Mouse (Mus musculus): ENCODE data around the gene Rad51b.
A peak's percentile ranks its signal among the peaks of the same experiment; 100 is the strongest.

The Rad51b gene

DNA sequence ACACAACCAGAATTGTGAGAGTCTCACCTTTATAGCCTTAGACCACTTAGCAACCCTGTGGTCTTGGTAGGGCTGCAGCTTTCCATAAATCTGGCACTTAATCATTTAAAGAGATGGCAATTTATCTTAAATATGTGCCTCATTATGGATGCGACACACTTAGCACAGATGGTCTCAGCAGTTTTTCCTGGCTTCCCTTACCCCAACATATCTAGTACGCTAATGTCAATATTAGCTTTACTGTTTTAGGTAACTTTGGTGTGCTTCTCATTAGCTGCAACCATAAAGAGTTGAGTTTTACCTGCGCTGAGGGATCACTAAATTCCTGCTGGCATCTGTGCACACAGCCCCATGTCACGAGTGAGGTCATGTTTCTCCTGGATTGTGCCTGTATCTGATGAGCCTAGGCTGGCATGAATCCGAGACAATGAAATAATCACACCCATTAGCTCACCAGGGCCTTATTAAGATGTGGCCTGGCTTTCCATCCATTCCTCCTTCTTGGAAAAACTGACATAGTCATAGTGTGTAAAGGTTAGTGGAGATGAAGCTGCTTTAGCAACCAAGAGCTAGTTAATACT is 432.9 kb downstream of the Rad51b start:
- no peak for DNase-seq (ENCODE audit: low read depth, low spot score)

DNA sequence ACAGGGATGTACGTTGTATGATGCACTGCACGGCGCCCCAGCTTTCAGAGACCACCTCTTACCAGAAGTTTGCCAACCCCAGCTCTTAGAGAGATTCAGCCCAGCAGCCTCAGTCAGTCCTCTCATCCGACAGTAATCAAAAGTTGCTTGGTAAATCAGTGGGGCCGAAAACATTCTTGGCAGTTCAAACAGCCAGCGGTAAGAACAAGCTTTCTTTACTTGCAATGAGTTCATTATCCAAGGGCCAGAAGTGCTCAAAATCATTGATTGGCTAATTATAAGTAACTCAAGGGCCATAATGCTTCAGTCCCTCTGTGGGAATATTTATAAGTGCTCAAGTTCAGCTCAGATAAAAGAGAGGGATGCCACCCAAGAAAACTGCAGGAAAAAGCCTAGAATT is 434.8 kb downstream of the Rad51b start:
- DNase-seq (ENCODE audit: low read depth, low spot score): no peak

DNA sequence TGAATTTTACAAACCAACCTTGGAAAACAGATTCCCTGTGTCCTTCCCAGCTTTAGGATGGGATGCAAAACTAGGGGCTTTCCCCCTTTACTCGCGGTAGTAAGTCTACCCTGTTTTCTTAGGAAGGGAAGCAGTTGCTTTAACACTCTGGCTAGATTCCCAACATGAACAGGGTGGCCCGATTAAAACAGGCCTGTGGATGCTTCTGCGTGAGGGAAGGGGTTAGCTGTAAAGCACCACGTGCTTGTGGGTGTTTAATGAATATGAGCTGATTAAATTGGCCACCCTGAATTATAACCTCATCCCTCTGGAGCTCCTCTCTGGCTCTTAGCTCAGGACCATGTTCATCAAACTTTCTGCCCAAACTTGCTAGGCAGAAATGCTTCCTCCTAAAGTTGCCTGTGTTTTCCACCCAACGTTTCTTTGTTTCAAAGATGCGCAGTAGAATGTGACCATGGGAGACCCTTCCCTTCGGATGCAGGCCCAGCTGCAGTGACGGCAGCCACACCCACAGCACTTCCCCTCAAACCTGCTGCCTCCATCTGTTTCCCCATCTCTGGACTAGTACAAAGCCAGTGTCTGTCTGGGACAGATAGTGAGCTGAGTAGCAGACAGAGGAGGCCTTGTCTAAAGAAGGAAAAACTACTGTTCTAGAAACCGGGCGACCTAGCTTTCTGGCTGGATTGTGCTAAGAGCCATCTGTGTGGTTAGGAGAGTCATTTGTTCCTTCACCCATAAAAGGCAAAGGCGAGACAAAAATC is 435.5 kb downstream of the Rad51b start:
- DNase-seq (ENCODE audit: low read depth, low spot score): no peak

DNA sequence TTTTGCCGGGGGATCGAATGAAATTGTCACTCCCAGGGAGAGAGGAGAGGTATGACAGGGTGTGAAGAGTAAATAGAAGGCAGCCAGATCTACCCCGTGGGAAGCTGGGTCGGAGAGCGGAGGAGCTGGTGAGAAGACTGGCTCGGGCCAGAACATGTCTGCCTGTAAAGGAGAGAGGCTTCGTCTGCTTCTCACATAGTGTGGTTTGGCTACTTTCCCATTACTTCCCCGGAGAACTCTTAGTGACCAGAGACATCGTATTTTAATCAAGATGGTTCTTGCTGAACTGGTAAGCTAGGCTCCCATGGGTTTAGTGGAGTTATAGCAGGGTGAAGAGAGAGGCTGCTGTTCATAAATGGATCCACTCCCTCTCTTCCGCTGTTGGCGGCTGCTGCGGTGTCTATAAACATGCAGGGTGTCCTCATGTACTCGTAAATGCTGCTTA is 438.3 kb downstream of the Rad51b start:
- DNase-seq (ENCODE audit: low read depth, low spot score): no peak

DNA sequence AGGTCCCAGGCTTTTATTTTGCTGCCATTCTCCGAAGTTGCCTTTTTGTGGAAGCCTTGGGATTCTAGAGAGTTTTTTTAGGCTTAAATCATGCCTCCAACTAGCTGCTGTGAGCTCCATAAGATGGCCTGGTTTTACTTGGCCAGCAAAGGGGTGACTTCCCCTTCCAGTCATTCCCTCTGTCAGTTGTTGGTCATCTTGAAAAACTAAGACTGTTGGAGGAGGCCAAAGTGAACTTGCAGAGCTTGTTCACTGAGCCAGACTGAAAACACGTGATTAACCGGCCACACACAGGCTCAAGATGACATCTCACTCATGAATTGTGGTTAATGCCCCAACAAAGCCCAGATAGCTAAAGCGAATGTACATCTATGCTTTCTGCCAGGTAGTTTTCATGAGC is 438.8 kb downstream of the Rad51b start:
- no peak for DNase-seq (ENCODE audit: low read depth, low spot score)

DNA sequence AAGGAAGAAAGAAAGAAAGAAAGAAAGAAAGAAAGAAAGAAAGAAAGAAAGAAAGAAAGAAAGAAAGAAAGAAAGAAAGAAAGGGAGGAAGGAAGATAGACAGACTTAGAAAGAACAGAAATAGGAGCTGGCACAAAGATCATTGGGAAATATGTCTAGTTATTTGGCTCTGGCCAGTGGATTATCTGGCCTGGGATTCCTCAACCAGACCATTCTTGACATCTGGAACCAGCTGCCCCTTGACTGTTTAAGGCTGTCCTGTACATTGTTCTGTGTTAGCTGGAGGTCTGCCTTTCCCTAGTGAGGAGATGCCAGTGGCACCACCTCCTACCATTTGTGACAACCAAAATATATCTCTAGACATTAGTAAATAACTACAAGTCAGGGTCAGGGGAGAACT is 441.6 kb downstream of the Rad51b start:
- DNase-seq (ENCODE audit: low read depth, low spot score): no peak

DNA sequence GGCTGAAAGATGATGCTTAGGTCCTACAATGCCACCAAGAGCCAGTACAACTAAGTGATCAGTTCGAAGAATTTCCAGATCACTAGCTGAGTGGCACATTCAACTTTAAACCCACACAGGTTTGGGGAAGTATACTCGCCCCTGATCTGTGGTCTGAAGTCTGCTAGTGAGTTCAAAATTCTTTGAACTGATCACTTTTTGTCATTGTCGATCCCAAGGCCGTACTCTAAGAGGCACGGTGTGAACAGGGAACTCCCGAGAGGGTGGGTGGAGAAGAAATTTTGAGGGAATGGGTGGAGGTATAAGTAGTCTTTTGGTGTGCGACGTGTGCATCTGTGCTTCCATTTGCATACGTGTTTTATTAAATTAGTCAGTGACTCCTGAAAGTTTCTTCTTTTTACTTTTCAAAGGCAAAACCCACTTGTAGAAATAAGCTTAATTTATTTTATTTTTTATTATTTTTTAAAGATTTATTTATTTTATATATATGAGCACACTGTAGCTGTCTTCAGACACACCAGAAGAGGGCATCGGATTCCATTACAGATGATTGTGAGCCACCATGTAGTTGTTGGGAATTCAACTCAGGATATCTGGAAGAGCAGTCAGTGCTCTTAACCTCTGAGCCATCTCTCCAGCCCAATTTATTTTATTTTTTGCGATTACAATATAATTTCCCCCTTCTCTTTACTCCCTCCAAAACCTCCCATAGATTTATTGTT is 443.0 kb downstream of the Rad51b start:
- no peak for DNase-seq (ENCODE audit: low read depth, low spot score)

DNA sequence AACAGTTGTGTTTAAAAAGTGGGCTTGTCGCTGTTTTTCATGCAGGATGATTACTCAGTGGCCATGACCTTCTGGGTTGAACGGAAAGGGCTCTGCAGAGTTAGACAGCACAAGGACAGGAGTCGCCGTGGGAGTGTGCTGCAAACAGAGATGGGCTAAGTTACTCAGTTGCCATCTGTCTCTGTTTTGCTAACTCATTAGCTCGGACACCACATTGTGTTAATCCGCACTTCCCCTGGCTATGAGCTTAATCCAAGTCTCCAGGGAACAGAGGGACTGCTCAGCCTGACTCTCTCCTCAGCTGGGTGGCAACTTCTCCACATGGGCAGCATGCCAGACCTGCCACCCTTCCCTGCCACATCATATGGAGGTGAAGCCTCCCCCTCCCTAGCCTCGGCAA is 445.1 kb downstream of the Rad51b start:
- DNase-seq (ENCODE audit: low read depth, low spot score): no peak

DNA sequence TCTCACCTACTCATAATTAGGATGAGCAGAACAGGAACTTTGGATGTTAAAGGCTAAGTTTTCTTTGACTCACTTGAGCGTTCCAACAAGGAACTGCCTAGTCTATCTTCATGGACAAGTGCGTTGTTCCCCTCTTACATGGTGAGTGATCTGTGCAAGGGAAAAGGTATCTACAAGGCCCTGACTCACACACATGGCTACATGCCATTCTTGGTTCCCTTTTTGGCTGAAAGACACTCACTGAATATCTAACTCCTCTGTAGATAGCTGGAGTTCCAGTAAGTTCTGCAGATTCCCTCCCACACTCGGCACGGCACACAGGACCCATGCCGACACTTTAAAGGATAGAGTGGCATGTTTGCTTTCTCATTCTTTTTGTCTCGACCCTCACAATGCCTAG is 447.0 kb downstream of the Rad51b start:
- DNase-seq (ENCODE audit: low read depth, low spot score): no peak

DNA sequence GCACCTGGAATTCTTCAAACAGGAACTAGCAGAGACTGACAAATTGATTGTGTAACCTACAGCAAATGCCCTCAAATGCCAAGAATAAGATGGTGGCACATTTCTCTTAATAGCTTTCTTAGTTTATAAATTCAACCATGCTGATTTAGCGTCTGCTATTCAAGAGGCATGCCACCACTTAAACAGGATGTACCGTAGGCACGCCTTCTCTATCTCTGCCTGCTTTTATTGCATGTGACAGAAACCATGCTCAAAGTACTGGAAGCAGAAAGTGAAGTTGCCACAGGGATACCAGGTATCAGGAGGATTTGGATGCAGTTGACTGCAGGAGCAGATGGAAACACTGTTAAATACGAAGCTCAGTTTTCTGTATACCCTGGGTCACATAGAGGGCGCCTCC is 448.1 kb downstream of the Rad51b start:
- DNase-seq (ENCODE audit: low read depth, low spot score): no peak

DNA sequence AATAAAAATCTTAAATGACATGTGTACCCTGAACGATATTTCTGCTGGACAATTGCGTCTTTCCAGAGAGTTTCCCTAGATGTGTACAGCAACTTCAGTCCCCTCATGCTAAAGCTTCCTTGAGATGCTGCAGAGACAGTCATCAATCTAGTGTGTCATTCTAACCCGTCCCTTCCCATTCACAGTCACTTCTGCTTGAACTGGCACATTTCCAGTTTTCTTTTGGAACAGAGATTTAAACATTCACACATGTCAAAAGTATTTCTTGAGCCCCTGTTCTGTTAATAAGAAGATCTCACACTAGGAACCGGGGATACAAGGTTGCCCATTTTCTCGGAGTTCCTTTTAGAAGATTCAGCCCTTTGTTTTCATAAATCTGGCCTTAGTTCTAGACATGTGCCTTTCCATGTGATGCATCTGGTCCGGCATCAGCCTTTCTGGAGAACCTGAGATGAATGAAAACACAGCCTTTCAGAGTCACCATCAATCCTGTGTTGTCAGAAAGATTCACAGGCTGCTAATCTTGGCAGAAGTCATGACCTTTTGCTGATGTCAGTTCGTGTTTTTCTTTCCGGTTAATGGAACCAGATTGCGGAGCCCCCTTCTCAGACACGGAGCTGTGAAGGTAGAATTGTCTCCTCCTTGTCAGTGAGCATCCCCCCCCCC is 448.9 kb downstream of the Rad51b start:
- DNase-seq (ENCODE audit: low read depth, low spot score): peak; percentile 79

DNA sequence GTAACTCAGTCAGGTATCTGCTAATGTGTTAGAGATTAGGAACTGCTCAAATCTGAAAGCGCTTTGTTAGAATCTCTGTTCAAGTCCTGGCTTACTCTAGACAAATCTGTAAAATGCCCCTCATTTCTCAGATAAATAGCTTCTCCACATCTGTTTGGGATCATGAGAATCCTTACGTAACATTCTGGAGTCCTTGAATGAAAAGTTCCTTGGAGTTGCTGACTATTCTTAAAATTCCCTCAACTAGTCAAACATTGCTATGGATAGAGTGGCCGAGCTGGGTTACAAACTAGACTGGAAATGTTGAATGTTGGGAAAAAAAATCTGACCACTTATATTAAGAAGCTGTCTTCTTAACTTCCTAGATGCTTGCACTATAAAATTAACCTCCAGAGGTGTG is 450.5 kb downstream of the Rad51b start:
- DNase-seq (ENCODE audit: low read depth, low spot score): no peak

DNA sequence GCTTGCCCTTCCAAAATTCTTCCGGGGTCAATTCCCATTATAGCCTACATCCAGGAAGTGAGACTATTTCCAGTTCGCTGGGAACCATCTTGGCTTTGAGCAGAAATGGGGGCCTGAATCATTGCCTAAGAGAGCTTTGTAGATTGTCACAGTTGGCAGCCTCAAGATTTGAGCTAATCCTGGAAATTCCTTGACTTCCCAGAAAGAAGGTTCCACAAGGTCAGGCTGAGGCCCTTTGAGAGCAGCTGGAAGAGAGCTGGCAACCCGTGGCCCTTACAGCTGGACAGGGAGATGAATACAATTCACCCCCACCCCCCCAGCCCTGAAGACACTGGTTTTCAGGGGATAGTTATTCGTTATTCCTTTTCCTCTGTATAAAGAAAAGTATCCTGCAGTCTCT is 451.8 kb downstream of the Rad51b start:
- DNase-seq (ENCODE audit: low read depth, low spot score): no peak

DNA sequence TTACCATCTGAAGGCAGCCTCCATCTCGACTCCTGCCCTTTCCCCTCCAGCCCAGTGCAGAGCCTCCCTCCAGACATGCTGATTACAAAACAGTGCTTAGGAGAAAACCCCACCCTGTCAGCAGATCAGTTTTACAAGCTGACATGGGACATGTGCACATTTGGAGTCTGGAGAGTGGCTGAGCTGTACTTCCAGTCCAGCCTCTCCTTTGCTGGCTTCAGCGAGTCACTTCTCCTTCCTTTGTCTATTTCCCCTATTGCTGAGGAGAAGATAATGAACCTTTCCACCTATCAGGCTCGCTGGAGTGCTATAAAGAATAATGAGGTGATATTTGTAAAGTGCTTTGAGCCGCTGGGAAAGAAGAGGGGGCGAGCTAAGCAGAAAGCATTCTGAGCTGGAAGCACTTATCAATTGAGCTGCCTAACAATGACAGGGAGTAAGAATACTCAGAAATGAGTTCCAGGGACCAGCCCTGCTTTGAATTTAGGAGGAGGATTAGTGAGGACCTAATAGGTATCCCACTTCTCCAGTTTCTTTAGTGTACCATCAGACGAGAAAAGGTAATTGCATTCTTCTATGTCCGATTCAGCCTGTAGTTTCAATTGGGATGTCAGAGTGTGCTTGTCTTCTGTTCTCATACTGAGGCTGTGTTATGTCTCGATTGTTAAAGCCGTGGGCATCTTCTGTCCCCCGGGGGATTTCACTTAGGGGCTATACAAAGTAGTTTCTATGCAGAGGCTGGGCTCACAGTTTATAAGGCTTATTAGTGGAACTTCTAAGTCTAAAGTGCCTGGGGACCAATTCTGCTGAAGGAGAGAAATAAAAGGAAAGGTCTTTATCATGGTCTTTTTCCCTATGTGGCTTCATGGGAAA is 453.4 kb downstream of the Rad51b start:
- DNase-seq (ENCODE audit: low read depth, low spot score): peak; percentile 56

DNA sequence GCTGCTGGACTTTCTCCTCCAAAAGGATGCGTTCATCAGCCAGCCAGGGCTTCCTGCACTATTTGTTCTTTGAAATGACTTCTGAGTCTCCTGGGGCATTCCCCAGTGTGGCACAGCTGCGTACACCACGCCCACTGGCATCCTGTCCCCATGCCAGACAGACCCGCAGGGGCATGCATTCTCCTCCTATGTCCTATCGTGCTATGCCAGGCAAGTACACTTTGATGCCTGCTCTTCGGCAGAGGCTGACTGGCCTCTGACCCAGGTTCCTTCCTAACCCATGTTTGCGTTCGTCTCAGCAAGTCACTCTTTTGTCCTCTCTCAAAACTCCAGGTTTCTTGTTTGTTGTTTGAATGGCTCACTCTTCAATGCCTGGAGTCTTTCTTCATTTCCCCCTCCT is 454.7 kb downstream of the Rad51b start:
- peak; percentile 35 for DNase-seq (ENCODE audit: low read depth, low spot score)

DNA sequence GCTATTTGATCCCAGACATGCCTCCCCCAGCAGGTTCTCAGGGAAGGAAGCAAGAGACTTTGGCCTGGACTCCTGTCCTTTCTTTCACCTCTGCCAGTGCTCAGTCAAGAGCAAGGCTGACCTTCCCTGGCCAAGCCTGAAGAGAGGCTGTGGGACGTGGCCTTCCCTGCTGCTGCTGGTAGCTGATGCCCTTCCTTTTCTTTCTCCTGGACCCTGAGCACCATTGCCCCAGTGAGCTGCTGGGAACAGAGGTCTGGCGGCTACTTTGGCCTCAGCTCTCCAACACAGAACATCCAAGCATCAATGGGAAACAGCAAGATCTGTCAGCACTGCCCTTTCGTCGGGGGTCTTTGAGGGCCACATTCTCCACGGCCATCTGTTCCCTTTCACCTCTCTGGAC is 455.1 kb downstream of the Rad51b start:
- no peak for DNase-seq (ENCODE audit: low read depth, low spot score)

DNA sequence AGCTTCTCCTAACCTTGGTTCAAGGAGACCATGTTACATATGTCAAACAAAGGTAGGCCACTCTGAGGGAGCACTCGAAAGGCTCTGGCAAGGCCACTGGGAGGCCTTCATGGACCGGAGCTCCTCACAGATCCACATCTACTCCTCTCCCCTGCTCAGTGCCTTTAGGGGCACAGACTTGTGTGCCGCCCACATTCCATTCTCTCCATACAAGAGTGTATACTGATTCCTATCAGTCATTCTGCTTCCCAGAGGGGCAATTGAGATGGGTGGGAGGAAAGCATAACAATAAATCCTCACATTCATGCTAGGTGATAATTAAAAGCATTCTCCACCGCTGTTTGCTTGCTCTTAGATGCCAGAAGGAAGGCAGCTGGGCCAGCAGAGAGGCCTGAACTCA is 458.5 kb downstream of the Rad51b start:
- peak; percentile 66 for DNase-seq (ENCODE audit: low read depth, low spot score)

DNA sequence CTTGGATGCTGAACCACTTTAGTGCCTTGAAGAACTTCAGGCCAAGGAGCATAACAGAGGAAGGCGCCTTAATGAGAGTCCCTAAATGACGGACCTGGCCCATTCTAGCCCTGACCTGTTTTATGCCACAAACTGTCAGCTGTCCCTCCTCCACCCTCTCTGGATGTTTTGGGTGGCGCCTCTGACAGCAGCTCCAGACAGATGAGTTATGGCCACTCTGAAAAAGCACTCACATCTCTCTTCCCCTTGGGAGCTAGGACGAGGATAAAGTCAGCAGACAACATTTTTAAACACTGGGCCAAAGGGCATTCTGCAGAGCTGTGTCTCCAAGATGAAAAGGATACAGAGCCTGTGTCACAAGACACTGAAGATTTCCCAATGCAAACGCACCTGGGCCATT is 459.3 kb downstream of the Rad51b start:
- DNase-seq (ENCODE audit: low read depth, low spot score): peak; percentile 49

DNA sequence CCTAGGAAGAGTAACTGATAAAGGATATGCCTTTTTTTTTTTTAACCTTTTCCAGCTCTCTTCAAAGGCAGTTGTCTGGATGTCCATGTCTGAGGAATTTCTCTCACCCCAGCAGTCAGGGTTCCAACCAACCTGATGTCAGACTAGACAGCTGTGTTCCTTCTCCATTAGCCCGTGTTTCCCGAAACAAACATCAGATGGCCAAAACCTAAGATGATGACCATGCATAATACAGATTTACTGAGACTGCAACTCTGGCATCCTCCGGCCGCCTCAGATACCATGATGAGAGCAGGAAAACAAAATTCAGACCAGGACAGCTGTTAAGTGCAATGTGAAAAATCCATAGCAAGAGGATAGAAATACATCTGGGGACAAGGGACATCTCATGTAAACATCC is 460.7 kb downstream of the Rad51b start:
- peak; percentile 31 for DNase-seq (ENCODE audit: low read depth, low spot score)

DNA sequence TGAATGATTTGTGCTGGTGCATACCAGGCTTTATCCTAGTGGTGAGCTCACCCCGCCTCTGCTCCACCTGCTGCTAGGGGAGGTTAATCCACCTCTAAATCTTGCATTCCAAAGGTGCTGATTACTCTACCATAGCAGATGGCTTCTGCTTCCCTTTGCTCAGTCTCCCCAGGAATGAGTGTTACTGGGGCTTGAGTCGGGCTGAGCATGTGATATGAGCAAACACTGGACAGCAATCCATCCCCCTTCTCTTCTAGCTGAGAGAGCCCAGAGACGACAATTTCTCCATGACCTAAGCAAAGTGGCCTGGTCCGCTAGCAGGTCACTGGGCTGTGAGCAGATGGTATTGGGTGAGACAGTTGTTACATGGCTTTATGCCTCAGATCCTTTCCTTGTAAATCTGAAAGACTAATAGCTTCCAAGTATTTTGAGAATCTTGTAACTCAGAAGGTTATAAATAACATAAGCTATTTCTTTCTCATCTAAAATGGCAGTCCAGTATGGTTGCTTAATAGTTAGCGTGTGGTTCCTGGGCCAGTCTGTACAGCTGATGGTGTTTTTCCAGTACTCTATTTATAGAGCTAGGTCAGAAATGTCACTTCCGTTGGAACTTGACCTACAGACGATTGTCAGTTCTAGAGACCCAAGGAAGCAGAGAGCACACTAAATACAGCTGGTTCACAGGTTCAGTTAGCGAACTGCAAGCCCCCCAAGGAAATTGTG is 462.3 kb downstream of the Rad51b start:
- DNase-seq (ENCODE audit: low read depth, low spot score): peak; percentile 59

DNA sequence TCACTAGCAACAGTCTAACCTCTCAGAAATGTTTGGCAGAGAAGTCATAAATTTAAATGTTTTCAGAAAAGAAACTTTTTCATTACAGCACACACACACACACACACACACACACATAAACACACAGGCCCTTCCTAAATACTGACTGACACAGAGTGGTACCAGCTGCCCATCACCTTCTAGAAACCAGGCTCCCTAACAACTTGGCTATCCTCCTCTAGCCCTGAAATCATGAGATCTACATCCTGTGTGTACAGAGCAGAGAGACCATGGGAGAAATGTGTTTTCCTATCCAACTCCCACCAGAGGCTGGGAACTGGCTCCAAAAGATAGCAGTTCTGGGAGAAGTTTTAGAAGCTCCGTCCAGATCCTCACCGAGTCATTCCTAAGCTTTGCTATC is 464.1 kb downstream of the Rad51b start:
- no peak for DNase-seq (ENCODE audit: low read depth, low spot score)
